Mouse (Mus musculus): ENCODE measurements around the gene Plac9b.
"Not testable (repeated sequence)": the region's sequence is repeated elsewhere in the genome, so short reads cannot be mapped to it uniquely, and the experiment has no call there.

The Plac9b gene

DNA sequence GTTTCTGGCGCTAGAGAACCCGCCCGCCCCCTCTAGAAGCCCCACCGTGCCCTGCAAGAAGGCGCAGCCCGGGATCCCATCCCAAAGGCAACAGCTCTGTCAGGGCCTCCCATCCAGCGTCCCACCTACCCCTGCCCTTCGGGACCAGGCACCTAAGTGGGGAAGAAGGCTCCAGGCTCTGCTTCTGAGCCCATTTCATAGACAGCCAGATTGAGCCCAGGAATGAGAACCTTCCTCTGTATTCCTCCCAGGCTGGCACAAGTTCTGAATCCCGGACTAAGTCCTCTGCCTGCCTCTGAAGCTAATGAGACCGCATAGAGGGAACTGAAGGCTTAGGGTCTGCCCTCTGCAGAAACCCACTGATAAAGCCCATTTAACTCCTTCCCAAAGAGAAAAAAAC lies at the start of gene Plac9b:
Gene Plac9b (minus strand): TSS at position 101 of the 400 bp plus-strand sequence.
- not testable (repeated sequence) for TF ChIP-seq GATA4 (IDR thresholded peaks at IDR 0.05; ENCODE audit: insufficient replicate concordance, low read length)

- not testable (repeated sequence) for TF ChIP-seq GATA4 (IDR thresholded peaks at IDR 0.05; ENCODE audit: insufficient replicate concordance, low read length)
Measured at GRCm38 (mm10) chr14:26206926-26207247, 24.6 kb upstream of the Plac9b start, which contains the start of gene Tmem254b. Gene Tmem254b (minus strand): TSS chr14:26207041.

DNA sequence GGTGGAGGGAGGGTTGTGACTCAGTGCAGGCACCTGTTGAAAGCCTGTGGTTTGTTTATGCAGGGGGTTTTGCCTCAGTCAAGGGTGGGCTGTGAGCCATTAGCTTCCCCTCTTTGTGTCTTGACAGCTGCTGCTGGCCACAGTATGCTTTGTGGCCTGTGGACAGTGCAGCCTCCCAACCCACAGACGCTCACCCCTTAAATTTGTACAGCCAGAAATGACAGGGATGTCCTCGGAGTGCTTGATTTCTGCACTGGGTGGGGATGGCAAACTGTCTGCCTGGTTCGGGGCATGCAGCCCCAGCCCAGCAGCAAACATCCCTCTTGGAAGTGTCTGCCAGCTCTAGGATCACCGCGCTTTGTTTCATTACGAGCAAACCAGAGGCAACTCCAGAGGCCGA lies 64.1 kb downstream of the Plac9b start, which contains the start of gene Duxbl2:
Gene Duxbl2 (plus strand): TSS at position 200 of the 400 bp plus-strand sequence.
- TF ChIP-seq GATA4 (IDR thresholded peaks at IDR 0.05; ENCODE audit: insufficient replicate concordance, low read length), result not testable (repeated sequence)
